Mouse (Mus musculus) heart, embryonic 14.5 days (tissue): Measurements from ENCODE around the gene Fam169b. TPM values are rescaled to one million over a fixed set of nuclear protein-coding genes. Genes with fewer than 3 reads are reported as not detected.

ENCODE experiments used
- ATAC-seq: fragments of 200-750 bp; cut with Nextera tagmentation; 2 replicates; pipeline ENCODE4 v1.8.0; 2017; ENCODE audit warnings: low read depth, moderate TSS enrichment; ENCODE audit not compliant: insufficient number of reproducible peaks, insufficient read depth, low FRiP score
- H3K27ac ChIP-seq, 2 experiments: fragments of 200-500 bp in 1 of 2; fragments of 300-500 bp in 1 of 2; sonication (generic) in 1 of 2; replicated peaks in 1 of 2; 2 replicates each; pipeline ENCODE4 v1.5.1; 2012 to 2014; ENCODE audit warnings: low read depth in 2 of 2, low read length in 2 of 2, control low read depth in 1 of 2, mild to moderate bottlenecking in 1 of 2, mixed read lengths in 1 of 2; ENCODE audit not compliant: control insufficient read depth in 1 of 2, insufficient read depth in 1 of 2
- H3K27me3 ChIP-seq: fragments of 300-500 bp; sonication (generic); 2 replicates; pipeline ENCODE4 v1.6.1; 2014; ENCODE audit warnings: mild to moderate bottlenecking, low read length, control low read depth; ENCODE audit not compliant: control insufficient read depth, insufficient read depth
- H3K36me3 ChIP-seq: fragments of 300-500 bp; sonication (generic); 2 replicates; pipeline ENCODE4 v1.6.1; 2014; ENCODE audit warnings: mild to moderate bottlenecking, control low read depth, low read length, mixed read lengths; ENCODE audit not compliant: control insufficient read depth, insufficient read depth
- H3K4me1 ChIP-seq, 2 experiments: fragments of 200-500 bp in 1 of 2; fragments of 300-500 bp in 1 of 2; sonication (generic) in 1 of 2; 2 replicates each; pipeline ENCODE4 v1.6.1; 2012 to 2014; ENCODE audit warnings: low read length in 2 of 2, control low read depth in 1 of 2, mixed read lengths in 1 of 2; ENCODE audit not compliant: control insufficient read depth in 2 of 2, insufficient read depth in 2 of 2
- H3K4me2 ChIP-seq: fragments of 300-500 bp; sonication (generic); 2 replicates; pipeline ENCODE4 v1.6.1; 2014; ENCODE audit warnings: mild to moderate bottlenecking, low read length
- H3K4me3 ChIP-seq, 2 experiments: fragments of 200-500 bp in 1 of 2; fragments of 300-500 bp in 1 of 2; sonication (generic) in 1 of 2; 2 replicates each; pipeline ENCODE4 v1.5.1; 2012 to 2014; ENCODE audit warnings: low read length in 2 of 2, mild to moderate bottlenecking in 2 of 2, control low read depth in 1 of 2, low read depth in 1 of 2, moderate library complexity in 1 of 2; ENCODE audit not compliant: control insufficient read depth in 1 of 2, insufficient read depth in 1 of 2
- H3K9ac ChIP-seq: fragments of 300-500 bp; sonication (generic); 2 replicates; pipeline ENCODE4 v1.6.1; 2014; ENCODE audit warnings: mild to moderate bottlenecking, low read length
- H3K9me3 ChIP-seq: fragments of 300-500 bp; sonication (generic); 2 replicates; pipeline ENCODE4 v1.6.1; 2016; ENCODE audit warnings: low read length, control low read depth; ENCODE audit not compliant: control insufficient read depth
- WGBS: fragments of 180-500 bp; shearing (Covaris S2); extraction: QIAGEN DNeasy Blood & Tissue Kit; methylation state at CpG from one replicate; pipeline ENCODE4 v1.1.7; 2014; 5-methylcytosine and 5-hydroxymethylcytosine counted together
- polyA plus RNA-seq: library from polyadenylated mRNA; unstranded; fragments of >200 nt; fragmentation: Nextera tagmentation; extraction: Ambion mirVana; gene quantifications from 2 replicates; pipeline ENCODE4 v1.2.1, GENCODE M21; 2014

Fam169b gene
- polyA plus RNA-seq, 1 experiment from 2014 or later, result 0.05 TPM

DNA sequence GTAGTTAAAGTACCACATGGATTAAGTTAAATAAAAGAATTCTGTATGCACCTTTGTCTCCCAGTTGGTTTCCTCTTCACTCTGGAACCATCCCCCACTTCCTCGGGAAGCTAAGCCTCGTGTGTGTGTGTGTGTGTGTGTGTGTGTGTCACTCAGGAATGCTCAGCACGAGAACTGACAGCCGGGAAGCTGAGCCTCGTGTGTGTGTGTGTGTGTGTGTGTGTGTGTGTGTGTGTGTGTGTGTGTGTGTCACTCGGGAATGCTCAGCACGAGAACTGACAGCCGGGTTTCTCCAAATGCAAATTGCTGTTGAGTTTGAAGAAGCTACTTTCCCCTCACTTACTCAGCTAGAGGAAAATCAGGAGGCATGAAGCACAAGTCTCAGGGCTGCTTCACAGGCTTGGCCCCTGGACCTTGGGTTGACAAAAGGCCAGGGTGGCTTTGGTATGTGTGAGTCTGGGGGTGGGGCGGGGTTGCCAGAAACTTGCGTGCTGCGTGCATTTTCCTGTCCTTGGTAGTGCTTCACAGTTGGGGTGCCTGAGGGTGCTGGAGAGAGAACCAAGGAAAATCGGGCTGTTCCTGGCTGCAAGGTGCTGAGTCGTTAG, 39.9 kb upstream of the Fam169b start:
- Histone ChIP-seq H3K27me3 (no peaks in the 10 kb centered on the region), H3K9ac (no peak overlapping the region), H3K4me1 (peaks cover 13 to 14% of the 10 kb centered on the region in 2 experiments), H3K4me3 (no peak overlapping the region), H3K27ac (peak overlapping the region; percentile 39 to 44; a peak in 2 of 4 replicates), H3K36me3 (peaks cover 18% of the 10 kb centered on the region), H3K4me2 (peak overlapping the region; percentile 23; the same call in 1 of the 2 replicates), H3K9me3 (no peaks in the 10 kb centered on the region)
- ATAC-seq, result 0 out of 2 replicates have a peak, but pooled peaks have one; percentile 53
- WGBS, result 17% methylated on average over 13 of the region's 13 CpGs

DNA sequence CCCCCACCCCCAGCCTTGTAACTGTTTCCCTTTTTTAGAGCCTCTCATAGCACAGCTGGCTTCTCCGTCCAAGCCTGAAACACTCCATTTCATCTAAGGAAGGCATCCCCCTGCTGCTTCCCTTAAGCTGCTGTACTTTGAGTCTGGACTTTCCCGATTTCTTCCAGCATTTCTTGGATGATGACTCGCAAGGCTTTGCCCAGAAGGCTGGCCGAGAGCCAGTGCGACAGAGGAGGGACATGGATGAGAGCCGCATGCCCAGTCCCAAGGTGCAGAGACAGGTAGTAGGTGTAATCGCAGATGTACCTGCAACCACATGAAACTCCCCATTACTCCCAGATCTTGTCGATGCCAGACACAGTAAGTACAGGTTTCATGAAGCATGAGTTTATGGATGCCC, 36.8 kb upstream of the Fam169b start:
- Histone ChIP-seq H3K4me1 (peaks cover 10 to 13% of the 10 kb centered on the region in 2 experiments), H3K27me3 (no peaks in the 10 kb centered on the region), H3K27ac (no peak overlapping the region), H3K9ac (no peak overlapping the region), H3K4me3 (no peak overlapping the region), H3K9me3 (no peaks in the 10 kb centered on the region), H3K36me3 (no peaks in the 10 kb centered on the region), H3K4me2 (no peak overlapping the region)
- no peak for ATAC-seq
- 76% methylated on average over 8 of the region's 8 CpGs for WGBS

DNA sequence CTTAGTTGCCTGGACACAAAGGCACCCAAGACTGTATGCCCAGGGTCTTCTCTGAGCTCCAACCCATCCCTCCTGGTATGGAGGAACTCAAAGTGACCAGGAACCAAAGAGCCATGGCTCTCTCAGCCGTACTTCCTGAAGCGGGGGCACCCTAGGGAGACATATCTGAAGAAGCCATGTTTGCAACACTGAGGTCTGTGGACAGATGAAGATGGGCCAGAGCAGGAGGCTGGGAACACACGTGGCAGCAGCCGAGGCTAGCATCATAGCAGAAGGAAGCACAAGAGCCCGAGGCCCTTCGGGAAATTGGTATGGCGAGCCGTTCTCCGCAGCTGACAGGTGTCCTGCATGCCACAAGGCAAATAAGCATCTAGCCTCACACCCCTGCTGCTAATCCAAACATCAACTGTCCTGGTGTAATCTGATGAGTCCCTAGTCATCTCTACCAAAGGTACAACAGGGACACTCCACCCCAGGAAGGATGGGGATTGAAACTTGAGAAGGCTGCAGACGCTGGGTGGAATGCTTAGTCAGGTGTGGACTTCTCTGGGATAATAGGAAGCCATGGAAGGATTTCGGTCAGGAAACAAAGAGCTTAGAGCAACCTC, 34.3 kb upstream of the Fam169b start:
- H3K27ac ChIP-seq, result no peak overlapping the region
- no peaks in the 10 kb centered on the region for H3K9me3 ChIP-seq
- WGBS, result 42% methylated on average over 11 of the region's 11 CpGs

DNA sequence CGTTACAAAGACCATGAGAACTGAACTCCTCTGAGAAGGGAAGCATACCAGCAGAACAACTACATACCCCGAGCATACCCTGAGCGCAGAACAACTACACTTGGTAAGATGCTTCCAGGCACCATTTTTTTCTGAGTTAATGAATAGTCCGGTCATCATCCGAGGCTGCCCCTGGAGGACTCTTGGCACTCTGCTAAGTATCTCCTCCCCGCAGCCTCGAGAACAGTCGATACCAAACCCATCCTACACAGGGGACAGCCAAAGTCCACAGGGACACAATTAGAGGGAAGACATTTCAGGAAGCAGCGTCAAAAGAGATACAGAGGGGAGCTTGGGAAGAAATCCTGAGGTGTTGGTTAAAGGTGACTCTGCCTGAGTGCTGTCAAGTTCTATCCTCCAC, 32.4 kb upstream of the Fam169b start:
- Histone ChIP-seq H3K4me3 (no peak overlapping the region), H3K4me2 (no peak overlapping the region), H3K27me3 (no peaks in the 10 kb centered on the region), H3K4me1 (no peaks in the 10 kb centered on the region), H3K36me3 (no peaks in the 10 kb centered on the region), H3K9ac (no peak overlapping the region), H3K27ac (no peak overlapping the region), H3K9me3 (no peaks in the 10 kb centered on the region)
- 84% methylated on average over 9 of the region's 9 CpGs for WGBS
- ATAC-seq, result no peak

More for the DNA sequence above, 34.3 kb upstream of the Fam169b start:
- Histone ChIP-seq H3K4me3 (no peak overlapping the region), H3K27me3 (no peaks in the 10 kb centered on the region), H3K4me2 (no peak overlapping the region), H3K36me3 (no peaks in the 10 kb centered on the region), H3K4me1 (0 out of 4 replicates have a peak, but pooled peaks cover 0 to under 1% of the 10 kb centered on the region in 2 experiments), H3K9ac (no peak overlapping the region)
- ATAC-seq, result no peak

DNA sequence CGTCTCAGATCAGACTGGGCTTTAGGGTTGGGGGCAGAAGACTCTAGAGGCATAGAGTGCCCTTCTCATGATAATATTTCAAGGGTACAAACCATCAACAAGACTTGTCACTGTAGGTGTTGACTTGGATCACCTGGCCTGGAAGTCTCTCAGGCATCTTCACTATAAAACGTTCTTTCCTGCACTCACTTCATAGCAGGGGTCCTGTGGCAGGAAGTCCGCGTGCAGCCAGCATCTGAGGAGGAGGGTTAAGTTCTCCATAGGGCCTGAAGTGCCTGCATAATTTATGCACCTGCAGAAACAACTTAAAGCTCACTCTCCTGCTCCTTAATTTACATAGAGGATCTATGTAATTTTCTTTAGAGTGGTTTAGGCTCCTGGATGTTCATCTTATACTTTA, 28.0 kb upstream of the Fam169b start:
- H3K4me3 ChIP-seq, result no peak overlapping the region
- H3K9ac ChIP-seq, result no peak overlapping the region
- ATAC-seq, result no peak
- H3K27ac ChIP-seq, result no peak overlapping the region
- 45% methylated on average over 4 of the region's 4 CpGs for WGBS
- no peak overlapping the region for H3K4me2 ChIP-seq
- no peaks in the 10 kb centered on the region for H3K4me1 ChIP-seq
- no peaks in the 10 kb centered on the region for H3K27me3 ChIP-seq
- no peaks in the 10 kb centered on the region for H3K36me3 ChIP-seq
- no peaks in the 10 kb centered on the region for H3K9me3 ChIP-seq

DNA sequence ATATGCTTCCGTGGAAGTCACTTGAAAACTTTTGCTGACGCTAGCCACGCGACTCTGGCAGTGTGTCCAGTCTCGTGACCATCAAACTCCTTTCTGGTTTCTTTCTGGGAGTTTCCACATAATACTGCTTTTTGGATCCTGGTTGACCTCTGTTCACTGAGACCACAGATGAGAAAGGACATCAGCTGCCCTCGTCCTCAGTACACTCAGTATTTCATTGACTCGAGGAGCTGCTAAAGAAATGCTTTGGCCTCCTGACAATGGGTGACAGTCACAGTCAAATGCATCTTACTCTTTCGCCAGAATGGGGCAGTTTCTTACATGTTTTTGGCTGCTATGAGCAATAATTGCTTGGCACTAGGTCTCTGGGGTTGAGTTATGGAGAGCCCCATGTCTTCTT, 27.4 kb upstream of the Fam169b start:
- H3K27me3 ChIP-seq, result no peaks in the 10 kb centered on the region
- WGBS, result 78% methylated on average over 8 of the region's 8 CpGs
- no peaks in the 10 kb centered on the region for H3K9me3 ChIP-seq
- no peak overlapping the region for H3K4me3 ChIP-seq
- H3K36me3 ChIP-seq, result no peaks in the 10 kb centered on the region
- no peak overlapping the region for H3K27ac ChIP-seq
- H3K9ac ChIP-seq, result no peak overlapping the region
- ATAC-seq, result no peak
- H3K4me2 ChIP-seq, result no peak overlapping the region
- no peaks in the 10 kb centered on the region for H3K4me1 ChIP-seq

DNA sequence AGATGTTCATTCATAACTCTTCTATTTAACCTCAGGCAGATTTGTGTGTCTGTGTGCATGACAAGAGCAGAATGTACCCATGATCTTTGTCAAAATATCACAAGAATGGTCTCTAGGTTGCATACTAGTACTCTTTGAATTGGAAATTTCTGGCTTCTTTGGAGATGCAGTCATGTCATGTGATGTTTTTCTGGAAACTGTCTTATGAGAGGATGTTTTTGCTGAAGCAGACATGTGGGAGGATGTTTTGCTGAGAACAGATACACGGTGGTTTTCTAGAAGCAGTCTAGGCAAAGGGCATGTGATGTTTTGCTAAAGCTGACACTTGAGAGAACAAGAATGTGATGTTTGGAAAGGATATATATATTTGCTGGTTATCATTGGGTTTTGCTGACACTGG, 23.2 kb upstream of the Fam169b start:
- no peaks in the 10 kb centered on the region for H3K36me3 ChIP-seq
- no peaks in the 10 kb centered on the region for H3K4me1 ChIP-seq
- H3K4me3 ChIP-seq, result no peak overlapping the region
- H3K9ac ChIP-seq, result no peak overlapping the region
- 63% methylated on average over 1 of the region's 1 CpGs for WGBS
- H3K9me3 ChIP-seq, result no peaks in the 10 kb centered on the region
- H3K27ac ChIP-seq, result no peak overlapping the region
- no peak overlapping the region for H3K4me2 ChIP-seq
- H3K27me3 ChIP-seq, result no peaks in the 10 kb centered on the region
- no peak for ATAC-seq

DNA sequence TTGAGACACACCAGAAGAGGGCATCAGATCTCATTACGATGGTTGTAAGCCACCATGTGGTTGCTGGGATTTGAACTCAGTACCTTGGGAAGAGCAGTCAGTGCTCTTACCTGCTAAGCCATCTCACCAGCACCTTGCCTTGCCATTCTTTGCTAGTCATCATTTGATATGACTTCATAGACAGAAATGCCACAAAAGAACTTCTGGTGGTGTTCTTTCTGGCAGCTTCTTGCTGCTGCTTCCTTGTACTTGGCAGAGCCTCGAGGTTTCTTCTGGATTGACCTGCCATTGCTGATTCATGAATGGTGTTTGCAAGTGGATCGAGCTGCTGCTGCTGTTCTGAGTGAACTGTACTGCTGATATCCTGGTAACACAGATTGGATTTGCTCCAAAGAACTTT, 22.7 kb upstream of the Fam169b start:
- 83% methylated on average over 3 of the region's 3 CpGs for WGBS

More for the DNA sequence above, 22.7 kb upstream of the Fam169b start:
- ATAC-seq, result no peak
- H3K9ac ChIP-seq, result no peak overlapping the region
- no peak overlapping the region for H3K4me3 ChIP-seq
- no peaks in the 10 kb centered on the region for H3K4me1 ChIP-seq
- no peak overlapping the region for H3K4me2 ChIP-seq
- H3K9me3 ChIP-seq, result no peaks in the 10 kb centered on the region
- no peaks in the 10 kb centered on the region for H3K27me3 ChIP-seq
- no peaks in the 10 kb centered on the region for H3K36me3 ChIP-seq
- H3K27ac ChIP-seq, result no peak overlapping the region
